Mouse (Mus musculus) left cerebral cortex, postnatal 36 days (tissue): ENCODE results near the gene Plekhg4. TPM values are rescaled to one million over a fixed set of nuclear protein-coding genes. Genes with fewer than 3 reads are reported as not detected.

Experiments
- DNase-seq, 2 experiments: peaks; one replicate each; pipeline ENCODE4 v3.0.0; 2021 to 2022; ENCODE audit warnings: low spot score in 2 of 2, mixed read lengths in 1 of 2
- intact Hi-C: fragments of 180-260 bp; cut with DNase I; formaldehyde crosslinking; loops from one replicate; pipeline ENCODE4 v1.15.1; 2025
- total RNA-seq, 2 experiments: library from RNA; stranded (reverse); gene quantifications; 2 replicates each; pipeline ENCODE4 v1.2.3; 2021

Gene Plekhg4
- total RNA-seq, result 1 to 10 TPM; 1.3 to 5.5 TPM

GRCm38 (mm10) chr8:105373032-105373431 is at the start of gene Plekhg4:
Gene Plekhg4 (plus strand): TSS chr8:105373274.
- intact Hi-C loops, result no loop called here

GRCm38 (mm10) chr8:105325641-105326093 is 47.4 kb upstream of the Plekhg4 start:
- DNase-seq, result no peak
- intact Hi-C loops, result no loop called here

More at GRCm38 (mm10) chr8:105373032-105373431, at the start of gene Plekhg4:
- DNase-seq, result no peak

GRCm38 (mm10) chr8:105326141-105326672 is 46.9 kb upstream of the Plekhg4 start, which contains the start of the genes Lrrc29 and Tmem208:
Gene Lrrc29 (minus strand): TSS chr8:105326278.
Gene Tmem208 (plus strand): TSS chr8:105326354.
- intact Hi-C loops, result no loop called here
- DNase-seq, result peak; percentile 95 to 96

GRCm38 (mm10) chr8:105326968-105327367 is 46.1 kb upstream of the Plekhg4 start:
- DNase-seq, result no peak
- intact Hi-C loops, result no loop called here

- DNase-seq, result no peak
- intact Hi-C loops, result no loop called here
These were observed 42.7 kb upstream of the Plekhg4 start for GRCm38 (mm10) chr8:105330325-105330724.

- DNase-seq, result no peak
- intact Hi-C loops, result no loop called here
These were observed 41.6 kb upstream of the Plekhg4 start for GRCm38 (mm10) chr8:105331469-105331868.

- intact Hi-C loops, result no loop called here
- no peak for DNase-seq
These were observed 41.1 kb upstream of the Plekhg4 start for GRCm38 (mm10) chr8:105331931-105332330.

GRCm38 (mm10) chr8:105332523-105332922 is 40.6 kb upstream of the Plekhg4 start:
- no peak for DNase-seq
- intact Hi-C loops, result no loop called here

GRCm38 (mm10) chr8:105336373-105337130 is 36.5 kb upstream of the Plekhg4 start:
- intact Hi-C loops, result no loop called here
- no peak for DNase-seq

- intact Hi-C loops, result no loop called here
- DNase-seq, result no peak
These were observed 34.1 kb upstream of the Plekhg4 start for GRCm38 (mm10) chr8:105338992-105339391.

- no peak for DNase-seq
- intact Hi-C loops, result no loop called here
These were observed 33.0 kb upstream of the Plekhg4 start for GRCm38 (mm10) chr8:105339886-105340635.

- intact Hi-C loops, result no loop called here
These were observed 31.7 kb upstream of the Plekhg4 start for GRCm38 (mm10) chr8:105341399-105341798.

GRCm38 (mm10) chr8:105342768-105343167 is 30.3 kb upstream of the Plekhg4 start:
- no peak for DNase-seq
- intact Hi-C loops, result no loop called here

More at GRCm38 (mm10) chr8:105341399-105341798, 31.7 kb upstream of the Plekhg4 start:
- DNase-seq, result no peak

- intact Hi-C loops, result no loop called here
- no peak for DNase-seq
These were observed 29.1 kb upstream of the Plekhg4 start for GRCm38 (mm10) chr8:105343791-105344574.

GRCm38 (mm10) chr8:105345061-105345975 is 27.8 kb upstream of the Plekhg4 start:
- intact Hi-C loops, result no loop called here
- no peak for DNase-seq

- intact Hi-C loops, result no loop called here
- peak; percentile 40 to 56 for DNase-seq
These were observed 26.3 kb upstream of the Plekhg4 start for GRCm38 (mm10) chr8:105346611-105347427.

GRCm38 (mm10) chr8:105347428-105348221 is 25.4 kb upstream of the Plekhg4 start, which contains the start of gene Fhod1:
Gene Fhod1 (minus strand): TSS chr8:105347953.
- intact Hi-C loops, result no loop called here
- DNase-seq, result peak; percentile 85
